Mouse (Mus musculus): ENCODE data around the gene Tnc.

The Tnc gene

GRCm38 (mm10) chr4:64046831-64047493 is at the start of gene Tnc:
TSS of gene Tnc (minus strand) at chr4:64047015.
- no peak for DNase-seq

DNA sequence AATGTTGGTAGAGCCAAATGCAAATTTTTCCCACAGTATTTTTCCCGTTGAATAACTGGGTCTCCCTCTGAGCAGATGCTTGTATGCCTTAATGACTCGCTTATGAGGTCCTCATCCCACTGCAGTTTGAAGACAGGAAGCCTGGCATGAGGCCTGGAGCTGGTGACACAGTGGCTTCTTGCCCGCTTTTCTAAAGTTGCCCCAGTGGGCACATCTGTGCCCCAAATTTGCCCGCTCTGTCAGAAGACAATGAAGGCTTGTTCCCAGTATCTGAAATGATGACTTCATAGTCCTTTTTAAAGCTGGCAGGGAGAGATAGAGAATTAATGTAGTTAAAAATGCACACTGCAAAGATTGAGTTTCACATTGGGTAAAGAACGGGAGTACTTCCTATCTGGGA is 47.4 kb upstream of the Tnc start:
- DNase-seq: peak; percentile 3 to 5

GRCm38 (mm10) chr4:64092857-64093256 is 46.0 kb upstream of the Tnc start:
- DNase-seq: no peak

GRCm38 (mm10) chr4:64089378-64089777 is 42.6 kb upstream of the Tnc start:
- no peak for DNase-seq

DNA sequence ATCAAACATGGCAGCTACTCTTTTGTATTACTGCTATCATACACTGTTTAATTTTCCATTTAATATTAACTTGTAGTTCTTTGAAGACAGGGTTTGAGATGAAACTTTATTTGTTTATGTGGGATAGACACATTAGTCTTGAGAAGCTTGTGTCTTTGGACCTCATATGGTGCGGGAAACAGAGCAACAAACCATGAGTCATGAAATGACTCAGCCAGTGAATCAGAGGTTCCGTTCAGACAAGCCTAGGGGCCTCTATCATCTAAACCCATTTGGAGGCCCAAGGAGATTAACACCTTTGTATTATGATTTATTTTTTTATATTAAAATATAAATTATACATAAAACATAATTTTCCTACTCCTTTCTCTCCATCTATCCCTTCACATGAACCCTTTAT is 40.9 kb upstream of the Tnc start:
- DNase-seq: no peak

- no peak for DNase-seq
These were observed 39.3 kb upstream of the Tnc start for GRCm38 (mm10) chr4:64085993-64086567.

DNA sequence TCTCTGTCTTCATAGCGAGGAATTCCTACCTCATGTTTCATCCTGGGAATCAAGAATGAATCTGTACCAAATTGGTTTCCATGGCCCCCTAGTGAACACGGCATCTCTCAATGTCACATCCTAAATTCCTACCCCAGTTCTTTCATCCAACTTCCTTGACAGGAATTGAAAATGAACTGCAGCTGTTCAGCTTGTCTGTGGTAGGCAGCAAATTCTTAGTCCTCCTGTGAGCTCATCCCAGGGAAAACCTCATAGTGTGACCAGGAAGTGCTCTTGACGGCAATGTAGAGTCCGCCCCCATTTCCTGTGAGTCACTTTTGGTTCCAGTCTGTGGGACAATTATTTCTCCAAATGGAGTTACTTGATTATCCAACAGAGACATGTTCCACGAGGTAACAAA is 37.0 kb upstream of the Tnc start:
- DNase-seq: no peak

DNA sequence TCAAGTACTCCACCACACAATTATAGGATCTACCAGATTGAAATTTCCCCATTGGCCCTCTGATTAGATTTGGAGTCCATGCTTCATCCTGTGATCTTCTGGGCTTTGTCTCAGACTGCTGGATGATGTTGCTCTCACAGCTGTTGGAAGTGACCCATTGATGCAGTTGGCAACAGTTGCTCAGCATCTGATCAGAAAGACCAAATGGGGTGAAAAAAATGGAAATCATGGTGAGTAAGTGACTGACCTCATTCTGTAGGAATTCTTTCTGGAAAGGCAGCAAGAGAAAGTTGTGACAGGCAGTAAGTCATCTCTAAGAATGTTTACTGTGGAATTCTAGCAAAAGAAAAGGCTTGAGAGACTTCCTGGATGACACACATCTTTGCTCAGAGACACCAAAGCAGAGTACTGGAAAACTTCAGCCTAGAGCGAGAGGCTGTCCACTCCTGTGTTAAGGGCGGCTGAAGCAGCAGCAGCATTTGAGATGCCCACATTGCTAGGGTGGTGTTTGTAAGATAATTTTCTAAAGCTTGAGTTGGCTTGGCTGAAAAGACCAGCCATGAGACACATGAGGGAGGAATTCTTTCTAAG is 31.3 kb upstream of the Tnc start:
- no peak for DNase-seq

GRCm38 (mm10) chr4:64076349-64077025 is 29.7 kb upstream of the Tnc start:
- DNase-seq: no peak

DNA sequence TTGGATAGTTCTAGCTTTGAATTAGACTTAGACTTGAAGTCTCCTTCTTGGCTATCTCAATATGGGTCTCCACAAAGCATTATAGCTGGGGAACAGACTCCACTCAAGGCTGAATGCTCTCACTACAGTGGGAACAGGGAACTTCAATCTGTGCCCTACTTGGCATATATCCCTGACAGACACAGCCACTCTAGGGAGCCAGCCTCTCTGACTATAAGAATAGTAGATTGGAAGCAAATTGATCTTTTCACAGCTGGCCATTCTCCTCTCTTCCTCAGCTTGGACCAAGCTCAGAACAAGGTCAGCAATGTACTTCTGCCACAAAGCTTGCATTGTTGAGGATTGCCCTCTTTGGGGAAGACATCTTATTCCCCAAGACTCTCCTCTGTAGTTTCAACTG is 27.9 kb upstream of the Tnc start:
- peak in 1 of 2 experiments; percentile 2 for DNase-seq

DNA sequence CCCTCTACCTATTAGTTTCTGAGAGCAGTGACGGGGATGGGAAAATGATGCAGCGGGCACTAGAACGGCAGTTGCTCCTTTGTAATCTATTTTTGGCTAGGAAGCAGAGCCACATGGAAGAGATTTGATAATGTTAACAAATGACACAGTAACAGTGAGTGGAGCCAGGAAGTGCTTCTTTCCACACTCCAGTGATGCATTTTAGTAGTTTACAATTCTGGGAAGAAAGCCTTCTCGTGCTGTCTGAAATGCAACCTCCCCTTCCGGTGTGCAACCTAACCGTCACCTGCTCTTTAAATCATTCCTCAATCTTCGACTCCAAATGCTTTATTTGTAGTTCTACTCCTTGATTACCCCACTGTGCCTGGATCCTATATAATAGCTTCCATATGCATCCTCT is 20.6 kb upstream of the Tnc start:
- no peak for DNase-seq

DNA sequence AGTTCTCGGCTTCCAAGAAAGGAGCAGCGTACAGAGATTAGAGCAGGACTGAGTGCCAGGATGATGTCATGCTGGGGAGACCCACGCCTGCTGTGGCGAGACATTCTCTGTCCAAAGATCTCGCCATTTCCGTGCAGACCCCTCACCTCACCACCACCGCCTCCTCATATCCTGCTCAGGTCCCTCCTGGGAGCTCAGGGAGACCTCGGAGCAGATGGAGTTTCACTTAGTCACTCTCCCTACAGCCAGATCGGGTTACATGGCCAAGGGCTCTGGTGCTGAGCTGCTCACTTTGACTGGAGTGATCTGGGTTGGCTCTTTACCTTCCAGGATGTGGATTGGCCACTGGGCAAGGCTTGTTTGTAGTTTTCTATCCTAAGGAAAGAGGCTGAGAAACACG is 18.5 kb upstream of the Tnc start:
- no peak for DNase-seq

- no peak for DNase-seq
These were observed 12.0 kb upstream of the Tnc start for GRCm38 (mm10) chr4:64058856-64059231.

- DNase-seq: no peak
These were observed 11.4 kb upstream of the Tnc start for GRCm38 (mm10) chr4:64058048-64058855.

GRCm38 (mm10) chr4:64048177-64048576 is 1.4 kb upstream of the Tnc start:
- no peak for DNase-seq

GRCm38 (mm10) chr4:64043893-64044292 is 2.9 kb downstream of the Tnc start:
- no peak for DNase-seq

- DNase-seq: no peak
These were observed 3.4 kb downstream of the Tnc start for GRCm38 (mm10) chr4:64043371-64043770.

- DNase-seq: no peak
These were observed 7.7 kb downstream of the Tnc start for GRCm38 (mm10) chr4:64039091-64039490.

DNA sequence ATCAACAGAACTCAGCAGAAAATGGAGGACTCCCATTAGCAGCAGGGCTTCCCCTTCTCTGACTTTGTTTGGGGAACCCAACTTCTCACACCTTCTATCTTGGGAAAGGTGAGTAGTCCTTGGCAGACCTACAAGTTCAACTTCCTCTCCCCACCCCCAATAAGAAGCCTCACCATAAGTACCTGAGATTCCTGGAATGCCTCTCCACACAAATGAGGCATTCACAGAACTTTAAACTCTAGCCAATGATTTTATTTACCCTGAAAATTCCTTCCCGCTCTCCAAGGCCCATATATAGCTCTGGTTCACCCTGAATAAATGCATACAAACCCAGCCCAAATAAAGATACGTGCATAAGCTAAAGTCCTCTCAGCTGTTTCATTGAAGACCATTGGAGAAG is 9.3 kb downstream of the Tnc start:
- no peak for DNase-seq

DNA sequence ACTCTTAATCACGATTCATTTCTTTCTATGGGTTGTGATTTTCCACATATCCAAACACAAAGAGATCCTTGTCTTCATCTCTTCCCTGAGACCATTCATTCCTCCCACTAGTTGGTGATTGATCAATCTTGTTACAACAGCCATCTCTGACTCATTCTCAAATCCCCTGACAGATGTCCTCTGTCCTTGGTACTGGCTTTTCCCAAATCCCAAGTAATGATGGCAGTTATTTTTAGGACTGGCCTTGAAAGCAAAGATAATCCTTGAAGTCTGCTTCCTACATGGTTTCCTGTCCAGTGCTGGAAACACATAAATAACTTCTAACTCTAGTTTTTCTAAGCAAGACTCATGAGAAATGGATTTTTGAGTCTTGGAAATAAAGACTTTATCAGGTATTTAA is 12.1 kb downstream of the Tnc start:
- no peak for DNase-seq

DNA sequence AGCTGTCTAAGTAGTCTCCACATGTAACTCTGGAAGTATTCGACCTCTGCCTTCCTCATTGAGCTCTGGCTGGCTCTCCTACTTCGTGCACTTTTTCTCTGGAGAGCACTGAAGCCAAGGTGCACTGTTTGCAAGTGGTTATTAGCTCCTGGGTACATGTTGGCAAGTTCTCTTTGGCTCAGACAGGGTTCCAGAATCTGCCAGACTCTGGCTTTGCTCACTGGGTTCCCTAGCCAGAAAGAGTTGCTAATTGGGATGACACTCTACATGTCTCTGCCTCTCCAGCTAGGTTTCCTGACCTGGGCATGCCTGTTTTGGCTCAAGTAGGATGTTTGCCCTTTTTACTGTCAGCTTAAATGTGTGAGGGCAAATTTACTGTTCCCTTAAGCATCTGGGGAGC is 13.6 kb downstream of the Tnc start:
- peak in 1 of 2 experiments; percentile 13 for DNase-seq

GRCm38 (mm10) chr4:64029486-64029885 is 17.3 kb downstream of the Tnc start:
- DNase-seq: no peak

DNA sequence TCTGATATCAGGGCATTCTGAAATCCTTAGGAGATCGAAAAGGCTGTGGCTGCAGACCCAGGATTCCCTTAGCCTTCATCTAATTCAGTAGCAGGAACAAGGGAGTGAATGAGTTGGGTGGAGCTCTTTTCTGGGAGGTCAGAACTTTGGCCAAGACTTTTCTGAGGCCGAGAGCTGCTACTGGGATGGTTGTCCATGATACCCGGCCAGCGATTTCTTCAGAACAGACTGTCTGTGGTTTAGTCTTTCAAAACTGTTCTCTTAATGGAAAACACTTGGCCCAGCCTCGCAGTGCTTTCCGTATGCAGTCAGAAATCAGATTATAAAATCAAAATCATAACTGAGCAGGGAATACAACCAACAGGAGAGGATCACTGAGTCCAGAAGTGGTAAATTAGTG is 21.2 kb downstream of the Tnc start:
- DNase-seq: peak in 1 of 2 experiments; percentile 8

Data from cerebellum, adult 18-20 months (tissue).